Mouse (Mus musculus) MEL (cell line): ENCODE results near the gene Rnf208.

ENCODE experiments used
- KAT2A ChIP-seq: conservative IDR thresholded peaks from 2 replicates; pipeline ENCODE4 v1.6.1; 2012; ENCODE audit warnings: low read depth, low read length, improper control_type of control experiment, inconsistent platforms
- ZKSCAN1 ChIP-seq: IDR thresholded peaks from 2 replicates; pipeline ENCODE4 v1.6.1; 2012; ENCODE audit warnings: low read depth, mild to moderate bottlenecking, inconsistent platforms, low read length, improper control_type of control experiment, moderate library complexity

- TF ChIP-seq ZKSCAN1 (no peak), KAT2A (no peak)
Measured at GRCm38 (mm10) chr2:25252331-25252730, 10.3 kb downstream of the Rnf208 start.
